Mouse (Mus musculus) forelimb bud, embryonic 11.5 days (tissue): ENCODE data around the gene Tnfrsf21.

Experiments used
- DNase-seq: peaks from one replicate; pipeline ENCODE4 v3.0.0-alpha.2; 2012; ENCODE audit warnings: low read depth, low spot score

Tnfrsf21 gene

DNA sequence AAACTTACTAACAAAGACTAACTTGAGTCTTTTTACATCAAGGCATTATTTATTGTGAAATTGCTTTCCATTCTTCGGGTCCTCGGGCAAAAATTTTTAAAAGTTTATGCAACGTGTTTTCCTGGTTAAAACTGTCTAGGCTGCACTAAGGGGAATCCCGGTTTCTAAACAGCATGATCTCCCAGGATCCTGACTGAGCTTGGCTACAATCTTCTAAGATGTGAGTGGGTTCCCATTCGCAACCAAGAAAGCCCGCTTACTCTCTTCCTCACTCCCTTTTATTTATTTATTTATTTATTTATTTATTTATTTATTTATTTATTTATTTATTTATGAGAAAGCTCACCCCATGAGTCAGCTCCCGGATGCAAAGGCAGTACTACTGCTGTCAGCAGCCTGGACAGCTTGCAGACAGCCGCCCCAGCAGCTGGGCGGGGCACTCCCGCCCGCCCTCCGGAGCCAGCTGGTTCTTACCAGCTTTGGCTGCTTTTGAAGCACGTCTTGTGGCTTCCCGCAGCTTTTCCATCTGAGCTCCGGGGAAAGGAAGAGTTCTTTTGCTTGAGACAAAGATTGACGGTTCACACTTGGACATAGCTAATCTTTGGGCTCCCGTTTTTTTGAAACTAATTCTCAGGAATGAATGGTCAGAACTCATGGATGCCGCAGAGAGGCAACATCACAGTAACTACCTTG lies 60.6 kb downstream of the Tnfrsf21 start:
- DNase-seq = peak; percentile 76

DNA sequence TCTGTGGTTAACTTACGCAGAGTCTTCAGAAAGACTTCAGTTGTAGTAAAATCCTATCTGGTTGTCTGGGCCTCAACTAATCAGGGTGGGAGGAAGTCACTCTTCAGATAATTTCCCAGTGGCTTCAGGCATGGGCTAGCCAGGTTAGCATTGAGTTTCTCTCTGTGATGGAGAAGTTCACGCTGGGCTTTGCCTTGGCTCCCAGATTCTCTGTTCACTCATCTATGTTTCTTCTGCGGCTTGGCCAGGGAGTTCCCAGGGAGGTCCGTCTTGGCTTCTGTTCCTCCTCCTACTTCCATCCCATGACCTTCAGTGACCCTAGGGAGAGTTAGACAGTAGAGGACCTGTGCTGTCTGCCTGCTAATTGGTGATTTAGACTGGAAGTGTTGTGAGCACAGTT lies 61.2 kb downstream of the Tnfrsf21 start:
- no peak for DNase-seq

DNA sequence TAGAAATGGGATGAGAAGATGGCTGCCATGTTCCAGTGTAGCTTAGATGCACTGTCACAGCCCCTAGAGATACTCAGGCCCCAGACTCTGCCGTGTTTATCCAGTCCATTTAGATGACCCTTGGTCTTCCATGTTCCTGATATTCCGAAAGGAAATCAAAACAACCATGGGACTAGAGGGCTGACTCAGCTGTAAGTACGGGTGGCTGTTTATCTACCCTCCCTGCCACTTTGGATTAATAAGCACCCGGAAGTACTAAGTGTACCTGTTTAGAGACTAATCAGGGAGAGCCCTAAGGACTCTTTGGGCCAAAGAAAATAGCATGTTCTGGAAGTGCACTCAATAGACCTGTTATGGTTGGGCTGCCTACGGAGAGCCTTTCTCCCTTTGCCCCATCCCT lies 64.9 kb downstream of the Tnfrsf21 start:
- DNase-seq = no peak

DNA sequence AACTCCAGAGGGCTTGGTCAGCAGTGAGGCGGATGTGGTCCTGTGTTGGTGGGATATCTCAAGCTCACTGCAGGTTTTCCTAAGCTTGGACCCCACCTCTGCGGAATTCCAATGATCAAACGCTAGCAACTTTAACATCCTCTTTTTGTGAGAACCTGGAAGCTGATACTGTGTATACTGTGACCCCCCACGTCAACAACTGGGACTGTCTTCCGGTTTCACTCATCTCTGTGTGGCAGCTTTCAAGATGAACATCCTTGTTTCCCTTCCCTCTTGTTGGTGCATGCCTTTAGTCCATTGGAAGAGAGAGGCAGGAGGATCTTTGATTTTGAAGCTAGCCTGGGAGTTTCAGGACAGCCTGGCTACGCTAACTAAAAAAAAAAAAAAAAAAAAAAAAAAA lies 73.1 kb downstream of the Tnfrsf21 start:
- no peak for DNase-seq

DNA sequence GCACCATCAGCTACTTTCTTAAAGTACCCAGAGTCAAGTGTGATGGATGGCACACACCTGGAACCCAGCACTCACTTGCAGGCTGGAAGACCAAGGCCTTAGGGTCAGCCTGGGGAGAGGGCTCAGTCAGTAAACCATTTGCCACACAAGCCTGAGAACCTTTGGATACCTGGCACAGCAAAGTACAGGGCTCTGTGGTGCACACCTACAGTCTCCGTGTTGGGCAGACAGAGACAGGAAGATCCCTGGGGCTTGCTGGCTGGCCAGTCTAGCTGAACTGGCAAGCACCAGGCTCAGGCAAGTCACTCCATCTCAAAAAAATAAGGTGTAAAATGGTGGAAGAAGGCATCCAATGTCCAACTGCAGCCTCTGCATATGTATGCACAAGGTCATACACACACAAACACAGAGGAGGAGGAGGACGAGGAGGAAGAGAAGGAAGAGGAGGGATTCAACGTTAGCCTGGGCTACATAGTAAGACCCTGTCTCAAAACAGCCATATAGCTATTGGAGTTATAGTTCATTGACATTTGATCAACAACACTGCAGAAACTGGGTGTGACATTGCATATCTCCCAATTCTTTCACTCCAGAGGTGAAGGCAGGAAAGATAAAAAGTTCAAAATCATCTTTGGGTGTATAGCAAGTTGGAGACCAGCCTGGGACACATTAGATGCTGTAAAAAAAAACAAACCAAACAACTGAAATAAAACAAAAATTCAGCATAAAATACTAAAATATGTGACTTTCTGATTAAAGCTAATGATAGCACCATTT lies 74.8 kb downstream of the Tnfrsf21 start:
- no peak for DNase-seq

DNA sequence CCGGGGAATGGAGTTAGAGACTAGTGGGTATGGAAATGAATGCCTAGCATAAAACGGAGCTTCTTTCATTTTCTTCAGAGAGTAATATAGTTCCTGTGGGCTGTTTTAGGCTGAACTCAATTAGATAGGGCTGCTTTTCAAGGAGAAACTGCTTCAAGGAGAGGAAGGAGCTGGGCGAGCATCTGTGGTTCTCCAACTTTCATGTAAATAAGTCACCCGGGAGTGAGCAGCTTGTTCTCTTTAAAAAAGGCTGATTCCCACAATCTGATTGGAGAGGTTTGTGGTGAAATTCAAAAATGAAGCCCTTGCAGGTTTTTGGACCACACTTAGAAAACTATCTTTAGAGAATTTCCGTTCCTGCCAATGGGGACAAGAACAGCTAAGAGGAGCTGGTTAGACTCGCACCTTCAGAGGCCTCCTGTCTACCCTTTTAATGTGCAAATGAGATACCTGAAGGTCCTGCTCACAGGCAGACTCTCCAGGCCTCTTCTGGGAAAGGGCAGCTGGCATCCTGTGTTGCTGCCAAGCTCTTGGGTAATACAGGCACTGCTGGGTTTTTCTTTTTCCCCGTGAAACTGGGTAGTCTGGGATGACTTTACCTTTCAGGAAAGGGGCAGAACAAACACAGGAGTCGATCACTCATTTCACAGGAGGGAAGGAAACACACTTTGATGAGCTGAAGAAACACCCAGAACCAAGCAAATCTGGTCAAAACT lies 76.1 kb downstream of the Tnfrsf21 start:
- no peak for DNase-seq

DNA sequence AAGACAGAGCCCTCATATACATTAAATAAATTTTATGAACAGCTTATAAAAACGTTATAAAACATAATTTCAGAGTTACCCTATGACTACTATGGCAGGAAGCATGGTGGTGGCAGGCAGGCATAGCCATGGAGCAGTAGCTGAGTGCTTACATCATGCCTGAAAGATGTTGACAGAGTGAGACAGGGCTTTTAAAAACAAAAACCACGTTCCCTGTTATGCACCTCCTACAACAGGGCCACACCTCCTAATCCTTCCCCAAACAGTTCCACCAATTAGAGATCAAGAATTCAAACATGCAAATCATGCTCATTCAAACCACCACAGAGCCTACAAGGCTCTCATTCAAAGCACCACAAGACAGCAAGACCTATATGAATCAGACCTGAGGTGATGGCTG lies 77.9 kb downstream of the Tnfrsf21 start:
- no peak for DNase-seq

GRCm38 (mm10) chr17:43097101-43097688 lies 80.8 kb downstream of the Tnfrsf21 start:
- DNase-seq = no peak

GRCm38 (mm10) chr17:43106108-43106507 lies 89.8 kb downstream of the Tnfrsf21 start:
- no peak for DNase-seq

DNA sequence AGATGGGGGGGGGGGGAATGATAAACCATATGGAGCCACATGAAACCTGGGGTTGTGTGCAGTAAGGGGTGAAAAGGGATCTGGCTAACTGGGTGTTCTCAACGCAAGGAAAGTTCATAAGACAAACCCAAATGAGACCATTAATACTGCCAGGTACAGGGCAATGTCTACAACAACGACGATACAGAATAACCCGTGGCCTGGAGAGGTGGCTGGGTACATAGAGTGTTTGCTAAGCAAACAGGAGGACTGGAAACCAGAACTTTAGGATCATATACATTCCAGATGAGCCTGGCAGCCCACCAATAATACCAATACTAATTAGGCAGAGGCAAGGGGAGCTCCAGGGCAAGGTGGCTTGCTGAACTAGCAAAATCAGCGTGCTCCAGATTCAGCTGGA lies 91.0 kb downstream of the Tnfrsf21 start:
- no peak for DNase-seq

GRCm38 (mm10) chr17:43109501-43109900 lies 93.1 kb downstream of the Tnfrsf21 start:
- no peak for DNase-seq

DNA sequence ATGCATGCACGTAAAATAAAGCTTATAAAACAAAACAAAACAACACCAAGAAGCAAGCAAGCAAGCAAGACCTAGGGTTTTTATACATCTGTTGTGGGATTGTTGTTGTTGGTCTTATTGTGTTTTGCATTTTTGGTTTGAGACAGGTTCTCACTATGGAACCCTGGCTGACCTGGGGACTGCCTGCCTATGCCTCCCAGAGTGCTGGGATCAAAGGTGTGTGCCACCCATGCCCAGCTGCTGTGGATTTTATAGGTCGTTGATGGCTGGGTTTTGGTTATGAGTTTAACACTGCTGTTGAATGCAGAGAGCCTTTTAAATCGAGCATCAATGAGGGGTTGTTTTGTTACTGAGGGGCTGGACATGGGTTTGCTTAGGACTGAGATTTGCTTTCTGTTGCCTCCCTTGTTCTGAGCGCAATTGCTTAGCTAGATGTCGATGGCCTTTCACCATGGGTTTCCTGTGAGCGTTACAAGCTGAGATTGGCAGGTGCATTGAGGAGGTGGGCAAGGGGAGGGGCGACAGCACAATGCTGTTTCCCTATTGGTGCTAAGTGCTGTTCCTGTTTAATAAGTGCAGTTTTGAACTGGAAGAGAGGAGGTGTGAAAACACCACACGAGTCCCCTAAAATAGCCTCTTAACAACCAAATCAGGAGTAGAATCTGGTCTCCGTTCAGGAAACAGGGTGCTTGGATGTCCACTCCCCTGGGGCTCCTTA lies 94.0 kb downstream of the Tnfrsf21 start:
- DNase-seq = no peak

- no peak for DNase-seq
Measured at GRCm38 (mm10) chr17:43113391-43113984, 97.1 kb downstream of the Tnfrsf21 start.

DNA sequence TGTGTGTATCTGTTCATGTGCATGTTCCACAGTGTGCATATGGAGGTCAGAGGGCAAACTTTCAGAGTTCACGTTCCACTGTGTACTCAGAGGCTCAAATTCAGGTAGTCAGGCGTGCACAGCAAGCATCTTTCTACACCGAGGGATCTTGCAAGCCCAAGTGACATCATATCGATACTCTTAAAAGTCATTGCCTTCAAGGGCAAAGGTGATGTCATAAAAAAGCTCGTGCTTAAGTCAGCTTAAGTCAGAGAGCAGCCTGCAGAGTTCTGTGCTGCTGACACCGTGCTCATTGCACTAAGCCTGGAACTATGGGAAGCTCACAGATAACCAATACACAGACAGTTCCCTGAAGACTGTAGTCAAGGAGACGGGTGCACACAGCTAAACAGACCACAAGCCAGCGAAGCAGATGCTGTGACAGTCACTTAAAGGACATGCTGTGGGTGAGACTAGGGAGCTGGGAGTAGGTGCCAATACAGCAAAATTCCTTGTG lies 97.8 kb downstream of the Tnfrsf21 start:
- no peak for DNase-seq

GRCm38 (mm10) chr17:43114926-43115325 lies 98.6 kb downstream of the Tnfrsf21 start:
- no peak for DNase-seq

GRCm38 (mm10) chr17:43116748-43117147 lies 100.4 kb downstream of the Tnfrsf21 start:
- DNase-seq = no peak

DNA sequence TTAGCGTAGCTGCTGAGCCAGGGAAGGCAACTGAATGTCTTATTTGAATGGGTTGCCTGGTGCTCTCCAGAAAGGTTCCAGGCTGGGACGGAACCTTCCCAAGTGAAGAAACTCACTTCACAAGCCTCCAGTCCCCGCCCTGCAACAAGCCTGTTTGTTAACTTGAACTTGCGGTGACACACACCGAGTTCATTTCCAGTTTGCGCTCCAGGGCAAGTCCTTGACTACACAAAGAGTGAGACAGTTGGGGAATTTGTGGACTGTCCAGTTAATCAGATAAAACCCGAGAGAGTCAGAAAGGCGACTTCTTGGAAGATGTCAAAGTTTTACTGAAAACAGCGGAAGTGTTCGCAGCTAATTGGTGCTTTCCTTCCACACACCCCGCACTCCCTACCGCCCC lies 103.1 kb downstream of the Tnfrsf21 start:
- DNase-seq = no peak

GRCm38 (mm10) chr17:43121096-43121495 lies 104.7 kb downstream of the Tnfrsf21 start:
- DNase-seq = no peak

DNA sequence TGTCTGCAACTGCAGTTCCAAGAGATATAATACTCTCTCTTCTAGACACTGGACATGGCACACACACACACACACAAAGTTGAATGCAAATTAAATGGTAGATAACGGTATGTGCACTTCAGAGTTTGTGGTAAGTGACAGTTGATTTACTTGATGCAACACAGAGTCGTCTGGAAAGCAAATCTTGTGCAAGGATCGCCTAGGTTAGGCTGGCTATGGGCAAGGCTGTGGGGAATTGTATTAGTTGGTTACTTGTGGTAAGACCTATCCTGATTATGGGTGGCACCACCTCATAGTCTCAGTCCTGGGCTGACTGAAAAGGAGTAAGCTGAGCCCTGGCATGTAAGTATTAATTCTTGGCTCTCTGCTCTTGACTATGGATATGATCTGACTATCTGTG lies 112.0 kb downstream of the Tnfrsf21 start:
- DNase-seq = no peak

DNA sequence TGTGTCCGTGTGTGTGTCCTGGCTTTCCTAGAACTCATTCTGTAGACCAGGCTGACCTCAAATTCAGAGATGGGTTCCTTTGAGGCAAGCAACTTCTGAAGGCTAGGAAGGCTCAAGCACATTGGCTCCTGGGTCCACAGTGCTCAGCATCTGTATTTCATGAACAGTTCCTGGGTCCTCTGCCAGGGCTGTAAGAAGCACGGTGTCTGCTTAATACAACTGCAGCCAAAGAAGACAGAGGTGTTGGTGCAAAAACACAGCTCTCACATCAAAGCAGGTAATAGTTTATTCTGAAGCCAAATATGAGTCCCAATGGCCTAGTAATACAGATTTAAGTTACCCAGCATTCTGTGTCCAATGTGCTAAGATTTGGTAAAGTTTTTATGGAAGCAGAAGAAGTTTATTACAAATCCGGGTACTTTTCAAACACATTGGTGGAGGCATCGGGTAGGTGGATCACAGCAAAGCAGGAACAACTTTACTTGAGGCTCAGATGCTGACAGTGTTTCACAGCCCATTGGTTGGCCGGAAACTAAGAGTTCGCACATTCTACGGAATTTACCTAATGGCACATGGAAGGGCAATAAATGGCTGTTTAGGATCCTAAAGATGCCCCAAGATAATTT lies 112.7 kb downstream of the Tnfrsf21 start:
- no peak for DNase-seq
